Mouse (Mus musculus) heart, postnatal 0 days (tissue): ENCODE measurements around the gene Usp21. TPM values are rescaled to one million over a fixed set of nuclear protein-coding genes. Genes with fewer than 3 reads are reported as not detected.

ENCODE experiments used
- ATAC-seq: fragments of 200-750 bp; cut with Nextera tagmentation; 2 replicates; pipeline ENCODE4 v1.8.0; 2017; ENCODE audit warnings: low read depth, moderate number of reproducible peaks, moderate library complexity; ENCODE audit not compliant: insufficient read depth
- DNase-seq: peaks from one replicate; pipeline ENCODE4 v3.0.0-alpha.2; 2016; ENCODE audit warnings: low spot score
- H3K27ac ChIP-seq: fragments of 300-500 bp; sonication (generic); 2 replicates; pipeline ENCODE4 v1.5.1; 2014; ENCODE audit warnings: low read depth, mild to moderate bottlenecking
- H3K27me3 ChIP-seq: fragments of 300-500 bp; sonication (generic); 2 replicates; pipeline ENCODE4 v1.6.1; 2014; ENCODE audit warnings: low read length, mixed read lengths; ENCODE audit not compliant: control insufficient read depth, insufficient read depth
- H3K36me3 ChIP-seq: fragments of 300-500 bp; sonication (generic); replicated peaks from 2 replicates; pipeline ENCODE4 v1.6.1; 2014; ENCODE audit warnings: low read length, mixed read lengths; ENCODE audit not compliant: control insufficient read depth, insufficient read depth
- H3K4me1 ChIP-seq: fragments of 300-500 bp; sonication (generic); 2 replicates; pipeline ENCODE4 v1.6.1; 2014; ENCODE audit warnings: antibody characterized with exemption; ENCODE audit not compliant: control insufficient read depth, insufficient read depth
- H3K4me2 ChIP-seq: fragments of 300-500 bp; sonication (generic); 2 replicates; pipeline ENCODE4 v1.6.1; 2014; ENCODE audit warnings: low read depth, mild to moderate bottlenecking, low read length, moderate library complexity
- H3K4me3 ChIP-seq: fragments of 300-500 bp; sonication (generic); 2 replicates; pipeline ENCODE4 v1.5.1; 2014; ENCODE audit warnings: low read depth, low read length
- H3K9ac ChIP-seq: fragments of 300-500 bp; sonication (generic); replicated peaks from 2 replicates; pipeline ENCODE4 v1.6.1; 2014; ENCODE audit warnings: low read depth, low read length, mixed read lengths
- H3K9me3 ChIP-seq: fragments of 300-500 bp; sonication (generic); replicated peaks from 2 replicates; pipeline ENCODE4 v1.6.1; 2016; ENCODE audit warnings: low read length; ENCODE audit not compliant: control insufficient read depth
- CTCF ChIP-seq: IDR thresholded peaks from 2 replicates; pipeline ENCODE4 v1.5.1; 2016; ENCODE audit warnings: antibody characterized with exemption, control low read depth, low read depth
- EP300 ChIP-seq: IDR thresholded peaks from 2 replicates; pipeline ENCODE4 v1.6.1; 2016; ENCODE audit warnings: antibody characterized with exemption, low read depth
- WGBS: fragments of 180-500 bp; shearing (Covaris S2); extraction: QIAGEN DNeasy Blood & Tissue Kit; methylation state at CpG from one replicate; pipeline ENCODE4 v1.1.7; 2014; 5-methylcytosine and 5-hydroxymethylcytosine counted together
- polyA plus RNA-seq: library from polyadenylated mRNA; unstranded; fragments of >200 nt; fragmentation: Nextera tagmentation; extraction: Ambion mirVana; gene quantifications from 2 replicates; pipeline ENCODE4 v1.2.1, GENCODE M21; 2015
- total RNA-seq: library from RNA; depleted of rRNA; stranded (reverse); fragments of >200 nt; gene quantifications from 2 replicates; pipeline ENCODE4 v1.2.3, GENCODE M21; 2014; ENCODE audit warnings: low replicate concordance

Usp21 gene
- total and polyA plus RNA-seq, 2 experiments from 2014 or later = 27.3 to 30.6 TPM

DNA sequence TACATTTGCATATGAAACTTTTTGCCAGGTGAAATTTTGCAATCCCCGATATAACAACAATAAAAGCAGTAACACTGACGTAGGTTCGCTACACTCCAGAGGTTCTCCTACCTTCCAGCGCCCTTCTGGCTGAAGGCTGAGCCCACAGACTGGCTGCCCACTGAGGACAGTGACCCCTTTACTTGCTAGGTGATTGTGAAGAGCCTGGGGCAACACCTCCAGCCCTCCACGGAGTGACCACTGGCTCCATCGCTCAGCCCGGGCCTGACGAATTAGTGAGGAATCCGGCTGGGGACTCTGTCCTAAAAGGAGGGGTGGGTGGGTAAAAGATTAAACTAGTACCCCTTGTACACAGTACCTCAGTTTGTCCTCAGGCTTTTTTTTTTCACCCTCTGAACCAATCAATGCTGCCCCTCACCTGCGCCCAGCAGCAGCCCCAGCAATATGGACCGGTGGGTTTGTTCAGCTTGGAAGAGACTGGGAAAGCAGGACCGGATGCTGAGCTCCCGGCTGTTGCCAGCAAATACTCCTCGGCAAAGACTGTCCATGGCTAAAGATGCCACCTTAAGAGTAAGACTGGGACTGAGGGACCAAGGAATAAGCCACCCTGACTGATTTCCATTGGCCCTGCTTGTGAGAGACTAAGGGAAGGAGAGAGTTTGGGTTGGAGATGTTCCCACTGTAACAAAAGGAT lies 8.6 kb downstream of the Usp21 start:
- no peak for DNase-seq
- 82% methylated on average over 14 of the region's 14 CpGs for WGBS

DNA sequence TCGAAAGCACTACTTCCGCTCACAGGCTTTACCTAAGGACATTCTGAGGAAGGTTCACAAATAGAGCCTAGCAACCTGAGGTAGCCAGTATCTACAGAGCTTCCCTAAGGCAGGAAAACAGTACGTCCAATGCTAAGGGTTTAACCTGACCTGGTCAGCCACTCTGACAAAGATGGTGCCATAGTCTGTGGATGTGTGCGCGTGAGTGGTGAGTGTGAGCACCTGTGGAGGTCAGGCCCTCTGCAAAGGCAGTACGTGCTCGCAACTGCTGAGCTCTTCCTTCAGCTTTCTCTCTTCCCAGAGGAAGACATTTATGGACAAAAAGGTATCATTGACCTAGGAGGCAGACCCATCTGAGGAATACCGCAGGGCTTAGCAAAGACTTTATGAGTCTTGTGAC lies 9.4 kb downstream of the Usp21 start:
- ATAC-seq = no peak
- no peaks in the 10 kb centered on the region for H3K9me3 ChIP-seq
- no peak overlapping the region for H3K27ac ChIP-seq
- H3K36me3 ChIP-seq = peaks cover 59% of the 10 kb centered on the region
- no peaks in the 10 kb centered on the region for H3K27me3 ChIP-seq
- no peak for DNase-seq
- no peak overlapping the region for H3K4me2 ChIP-seq
- H3K4me1 ChIP-seq = peaks cover 7% of the 10 kb centered on the region
- WGBS = 92% methylated on average over 8 of the region's 8 CpGs
- H3K9ac ChIP-seq = no peak overlapping the region
- TF ChIP-seq CTCF = no peak
- TF ChIP-seq EP300 = no peak
- no peak overlapping the region for H3K4me3 ChIP-seq

More for the DNA sequence above, 8.6 kb downstream of the Usp21 start:
- TF ChIP-seq EP300 = no peak
- no peak for TF ChIP-seq CTCF
- Histone ChIP-seq H3K4me2 (no peak overlapping the region), H3K9me3 (no peaks in the 10 kb centered on the region), H3K4me3 (no peak overlapping the region), H3K27me3 (no peaks in the 10 kb centered on the region), H3K4me1 (peaks cover 7% of the 10 kb centered on the region), H3K27ac (no peak overlapping the region), H3K9ac (0 out of 2 replicates have a peak overlapping the region, but pooled peaks have one; percentile 69), H3K36me3 (peaks cover 51% of the 10 kb centered on the region)
- no peak for ATAC-seq

DNA sequence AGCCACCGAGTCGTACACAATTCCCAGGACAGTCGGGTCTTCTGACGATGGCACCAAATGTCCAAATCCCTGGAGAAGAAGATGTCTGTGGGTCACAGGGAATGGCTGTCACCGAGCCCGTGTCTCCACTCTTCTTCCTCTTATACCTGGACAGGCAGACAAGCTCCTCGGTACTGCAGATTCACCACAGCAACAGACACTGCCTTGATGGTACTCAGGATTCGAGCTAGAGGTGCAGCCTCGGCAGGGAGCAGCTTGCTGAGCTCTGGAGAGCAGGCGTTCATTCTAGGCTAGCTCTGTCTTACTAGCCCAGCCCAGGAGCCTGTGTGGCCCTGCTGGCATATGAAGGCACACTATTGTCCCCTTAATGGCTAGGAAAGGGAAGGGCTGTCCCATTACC lies 10.1 kb downstream of the Usp21 start:
- WGBS = 79% methylated on average over 10 of the region's 10 CpGs

DNA sequence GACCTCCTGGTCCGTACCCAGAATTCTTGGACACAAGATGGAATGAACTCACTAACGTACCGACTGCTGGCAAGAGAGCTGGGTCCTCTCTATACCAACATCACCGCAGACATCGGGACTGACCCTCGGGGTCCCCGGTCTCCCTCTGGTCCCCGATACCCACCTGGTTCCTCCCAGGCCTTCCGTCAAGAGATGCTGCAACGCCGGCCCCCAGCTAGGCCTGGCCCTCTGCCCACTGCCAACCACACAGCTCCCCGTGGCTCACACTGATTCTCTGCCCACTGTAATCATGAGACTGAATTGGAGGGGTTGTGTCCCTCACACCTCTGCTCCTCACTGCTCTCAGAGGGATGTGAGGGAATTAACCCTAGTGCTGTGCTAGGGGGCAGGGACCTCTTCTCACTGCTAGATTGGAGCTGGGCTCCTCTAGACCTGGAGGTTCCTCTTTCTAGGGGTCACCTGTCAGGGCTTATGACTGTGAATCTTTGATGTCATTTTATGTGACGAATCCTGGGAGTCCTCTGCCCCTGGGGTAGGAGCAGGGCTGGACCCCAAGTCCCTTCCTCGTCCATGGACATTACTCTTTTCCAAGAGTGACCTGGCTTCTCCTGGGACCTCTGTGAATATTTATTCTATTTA lies 11.6 kb downstream of the Usp21 start:
- TF ChIP-seq CTCF (no peak), EP300 (no peak)
- H3K9ac ChIP-seq = no peak overlapping the region
- H3K4me1 ChIP-seq = peaks cover 8% of the 10 kb centered on the region
- no peak overlapping the region for H3K4me2 ChIP-seq
- no peaks in the 10 kb centered on the region for H3K9me3 ChIP-seq
- H3K27ac ChIP-seq = no peak overlapping the region
- H3K36me3 ChIP-seq = peaks cover 64% of the 10 kb centered on the region
- no peaks in the 10 kb centered on the region for H3K27me3 ChIP-seq
- DNase-seq (no peak), ATAC-seq (no peak)
- 84% methylated on average over 14 of the region's 14 CpGs for WGBS
- no peak overlapping the region for H3K4me3 ChIP-seq

More for the DNA sequence above, 10.1 kb downstream of the Usp21 start:
- ATAC-seq (no peak), DNase-seq (no peak)
- Histone ChIP-seq H3K9me3 (no peaks in the 10 kb centered on the region), H3K4me1 (peaks cover 7% of the 10 kb centered on the region), H3K9ac (no peak overlapping the region), H3K27ac (no peak overlapping the region), H3K4me3 (no peak overlapping the region), H3K4me2 (no peak overlapping the region), H3K27me3 (no peaks in the 10 kb centered on the region), H3K36me3 (peaks cover 63% of the 10 kb centered on the region)
- TF ChIP-seq EP300 = no peak
- no peak for TF ChIP-seq CTCF

DNA sequence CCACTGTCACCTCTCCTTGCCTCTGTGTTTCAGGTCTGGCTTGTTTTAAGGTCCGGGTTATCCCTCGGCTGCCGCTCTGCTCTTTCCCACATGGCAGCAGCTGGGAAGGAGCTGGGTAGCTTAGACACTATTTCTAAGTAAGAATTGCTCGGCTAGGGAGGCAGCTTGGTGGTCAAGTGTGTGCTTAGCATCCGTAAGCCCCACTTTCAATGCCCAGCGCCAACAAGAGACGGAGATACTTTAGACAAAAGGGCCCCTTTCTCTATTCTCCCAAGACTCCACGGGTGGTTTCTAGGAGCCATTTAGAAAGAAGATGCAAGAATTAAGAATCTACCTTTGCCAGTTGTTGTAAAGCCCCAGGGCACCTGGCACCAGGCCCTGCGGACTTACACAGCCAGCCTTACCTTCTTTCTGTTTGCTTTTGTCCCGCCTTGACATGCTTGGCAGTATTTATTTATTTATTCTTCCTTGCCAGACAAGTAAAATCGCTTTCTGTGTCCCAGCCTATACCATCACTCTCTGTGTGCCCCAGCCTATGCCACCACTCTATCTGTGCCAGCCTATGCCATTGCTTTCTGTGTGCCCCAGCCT lies 12.6 kb downstream of the Usp21 start:
- no peak for DNase-seq
- H3K4me3 ChIP-seq = no peak overlapping the region
- TF ChIP-seq EP300 = no peak
- TF ChIP-seq CTCF = no peak
- no peak overlapping the region for H3K9ac ChIP-seq
- no peaks in the 10 kb centered on the region for H3K9me3 ChIP-seq
- H3K4me2 ChIP-seq = no peak overlapping the region
- 86% methylated on average over 11 of the region's 11 CpGs for WGBS
- H3K4me1 ChIP-seq = peaks cover 12% of the 10 kb centered on the region
- H3K27me3 ChIP-seq = no peaks in the 10 kb centered on the region
- H3K36me3 ChIP-seq = peaks cover 64% of the 10 kb centered on the region
- ATAC-seq = no peak
- H3K27ac ChIP-seq = no peak overlapping the region
